ENCODE assay signal across 9 mouse cellular contexts in the genomic region with DNA sequence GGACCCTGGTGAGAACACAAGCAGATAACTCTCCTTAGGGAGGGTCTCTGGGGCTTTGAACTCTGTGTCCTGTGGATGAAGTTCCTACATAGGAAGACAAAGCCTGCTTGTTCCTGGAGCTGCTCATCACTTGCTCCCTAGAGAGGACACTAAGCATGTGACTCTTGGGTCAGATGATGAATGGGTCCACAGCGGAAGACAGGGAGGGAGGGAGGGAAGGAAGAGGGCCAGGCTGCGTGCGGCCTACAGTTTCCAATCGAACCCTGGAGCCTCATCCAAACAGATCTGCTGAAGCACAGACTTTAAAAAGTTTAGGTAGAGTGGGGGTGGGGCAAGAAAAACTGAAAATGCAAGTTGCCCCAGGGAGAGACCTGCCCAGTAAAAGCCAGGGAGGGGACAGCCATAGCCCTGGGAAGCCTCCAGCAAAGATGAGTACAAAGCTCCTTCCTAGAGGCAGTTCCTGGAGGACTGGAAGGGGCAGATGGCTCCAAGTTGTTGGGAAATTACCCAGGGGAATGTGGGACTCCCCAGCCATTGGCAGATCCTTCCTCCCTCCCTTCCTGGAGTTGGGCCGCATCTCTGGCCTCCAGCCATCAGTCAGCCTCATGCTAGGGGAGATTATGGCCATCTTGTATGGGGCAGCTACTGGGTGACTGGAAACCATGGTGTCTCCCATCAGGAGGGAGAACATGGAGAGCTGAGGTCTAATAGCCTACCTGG. TPM values are rescaled to one million over a fixed set of nuclear protein-coding genes. Genes with fewer than 3 reads are reported as not detected.
A peak's percentile ranks its signal among the peaks of the same experiment; 100 is the strongest.
DNase-seq lines count a peak whose midpoint lies in the region; ATAC-seq and TF ChIP-seq lines count a peak whose summit lies in the region.
"Had no signal": no experiment of that assay in that cellular context is flagged by ENCODE, and none has a peak within 500 bp of the region (broad histone marks: within the 10 kb centered on the region; RNA-seq: fewer than 3 reads in every experiment).

No protein-coding gene starts in this region.

- WGBS in liver, embryonic 11.5 days, result 81% methylated on average over 5 of the region's 5 CpGs
- 82% methylated on average over 5 of the region's 5 CpGs for WGBS in neural tube, embryonic 15.5 days
- 90% methylated on average over 5 of the region's 5 CpGs for WGBS in forebrain, embryonic 12.5 days

- H3K27ac ChIP-seq in CH12.LX (ENCODE audit: insufficient read depth, low read depth), result peak overlapping the region; percentile 86
- H3K27ac ChIP-seq in liver, embryonic 11.5 days (ENCODE audit: low read depth, low read length), result no peak overlapping the region; the same call in 1 of the 2 replicates
- no peak overlapping the region for H3K27ac ChIP-seq in neural tube, embryonic 15.5 days (replicated peaks)
- H3K27ac ChIP-seq in forebrain, embryonic 12.5 days, result no peak overlapping the region
- H3K27ac ChIP-seq: limb, embryonic 12.5 days had no signal

- peak overlapping the region; percentile 96 for H3K9ac ChIP-seq in CH12.LX (ENCODE audit: insufficient read depth, low read depth)
- peak overlapping the region; percentile 71; the same call in 1 of the 2 replicates for H3K9ac ChIP-seq in liver, embryonic 11.5 days (ENCODE audit: low read depth, low read length)
- no peak overlapping the region for H3K9ac ChIP-seq in neural tube, embryonic 15.5 days (replicated peaks)
- H3K9ac ChIP-seq in forebrain, embryonic 12.5 days, result no peak overlapping the region

- peak; percentile 83 for DNase-seq in CH12.LX (ENCODE audit: extremely low read depth)
- peak; percentile 37 for DNase-seq in Patski (ENCODE audit: low read depth, low spot score)
- DNase-seq in gastrocnemius, postnatal 10 days, result peak; percentile 40
- DNase-seq in liver, embryonic 11.5 days (ENCODE audit: low spot score), result no peak
- DNase-seq in layer of hippocampus, postnatal 36 days, result no peak
- no peak for DNase-seq in testis, postnatal 14 days (ENCODE audit: low spot score)

- dilution Hi-C loops in CH12.LX (cut with MboI; ENCODE audit: extremely low pct_ligation_motif_present, extremely low pct_unique_long_range_greater_than_20kb, low sequenced_read_pairs), result no loop called here

- TF ChIP-seq POLR2A in CH12.LX (IDR thresholded peaks at IDR 0.05; ENCODE audit: low read depth, low read length), result peak; percentile 63

- POLR2A ChIA-PET in Patski (lab: Charles Lee), result interaction anchor here (0.7 to 2.8 kb wide), 5 partner anchors 11 to 52 kb away, joined by 3 to 14 read pairs (median 3); a partner anchor contains a TSS

- TF ChIP-seq EP300 in CH12.LX (IDR thresholded peaks at IDR 0.05; ENCODE audit: low read length), result no peak

- CTCF ChIA-PET in Patski (lab: Charles Lee), result interaction anchor here (1.1 kb wide), 1 partner anchor 51 kb away, joined by 4 read pairs; no protein-coding TSS in a partner anchor

- H3K4me3 ChIP-seq in CH12.LX (replicated peaks in 1 of 3; ENCODE audit: low read depth in 2 of 3, low read length in 2 of 3, poor library complexity in 1 of 3), result peak overlapping the region; percentile 66 to 97 (median 77)
- H3K4me3 ChIP-seq in liver, embryonic 11.5 days (ENCODE audit: low read depth, low read length), result peak overlapping the region; percentile 87; the same call in 1 of the 2 replicates
- no peak overlapping the region for H3K4me3 ChIP-seq in neural tube, embryonic 15.5 days (replicated peaks)
- no peak overlapping the region for H3K4me3 ChIP-seq in forebrain, embryonic 12.5 days (replicated peaks)

- TF ChIP-seq RAD21 in CH12.LX (IDR thresholded peaks at IDR 0.05; ENCODE audit: low read depth, low read length), result no peak

- ATAC-seq in Patski, result no peak
- ATAC-seq in liver, embryonic 11.5 days (replicated peaks; ENCODE audit: low FRiP score), result no peak
- no peak for ATAC-seq in neural tube, embryonic 15.5 days (ENCODE audit: low FRiP score)
- ATAC-seq in forebrain, embryonic 12.5 days (ENCODE audit: low FRiP score), result no peak

- in situ Hi-C loops in CH12.LX (cut with MboI; ENCODE audit: low pct_ligation_motif_present, low pct_unique_long_range_greater_than_20kb, low sequenced_read_pairs), result no loop called here
- in situ Hi-C loops in Patski (cut with MboI; ENCODE audit: low pct_unique_long_range_greater_than_20kb), result no loop called here

- peaks cover 5% of the 10 kb centered on the region; the same call in 1 of the 2 replicates for H3K79me2 ChIP-seq in CH12.LX (replicated peaks; ENCODE audit: control insufficient read depth, extremely low read depth, insufficient read depth, poor library complexity, severe bottlenecking)

- H3K36me3 ChIP-seq in CH12.LX (replicated peaks in 1 of 2; ENCODE audit: control insufficient read depth in 1 of 2, insufficient read depth in 1 of 2, low read length in 1 of 2), result peaks cover 28 to 51% of the 10 kb centered on the region in 2 experiments
- no peaks in the 10 kb centered on the region; the same call in none of the 2 replicates for H3K36me3 ChIP-seq in liver, embryonic 11.5 days (ENCODE audit: control insufficient read depth, insufficient read depth, low read length)
- peaks cover 10% of the 10 kb centered on the region for H3K36me3 ChIP-seq in neural tube, embryonic 15.5 days
- peaks cover 7% of the 10 kb centered on the region; the same call in 1 of the 2 replicates for H3K36me3 ChIP-seq in forebrain, embryonic 12.5 days (replicated peaks)

- no peaks in the 10 kb centered on the region for H3K27me3 ChIP-seq in CH12.LX (replicated peaks)
- no peaks in the 10 kb centered on the region for H3K27me3 ChIP-seq in Patski
- H3K27me3 ChIP-seq in liver, embryonic 11.5 days (replicated peaks; ENCODE audit: control insufficient read depth, insufficient read depth, low read length), result no peaks in the 10 kb centered on the region
- no peaks in the 10 kb centered on the region for H3K27me3 ChIP-seq in neural tube, embryonic 15.5 days (replicated peaks)
- no peaks in the 10 kb centered on the region for H3K27me3 ChIP-seq in forebrain, embryonic 12.5 days
- H3K27me3 ChIP-seq: limb, embryonic 12.5 days had no signal

- TF ChIP-seq CTCF in CH12.LX (conservative IDR thresholded peaks at IDR 0.05 in 1 of 2, IDR thresholded peaks at IDR 0.05 in 1 of 2; ENCODE audit: low read depth in 2 of 2, low read length in 2 of 2), result no peak
- TF ChIP-seq CTCF in Patski (IDR thresholded peaks at IDR 0.05), result no peak

- H3K4me2 ChIP-seq in CH12.LX (ENCODE audit: insufficient read depth, low read depth, poor library complexity, severe bottlenecking), result peak overlapping the region; percentile 94
- H3K4me2 ChIP-seq in liver, embryonic 11.5 days, result peak overlapping the region; percentile 86
- H3K4me2 ChIP-seq in neural tube, embryonic 15.5 days, result no peak overlapping the region
- no peak overlapping the region for H3K4me2 ChIP-seq in forebrain, embryonic 12.5 days

- peaks cover 5 to 34% of the 10 kb centered on the region in 2 experiments for H3K4me1 ChIP-seq in CH12.LX (ENCODE audit: control insufficient read depth in 1 of 2, insufficient read depth in 2 of 2)
- H3K4me1 ChIP-seq in liver, embryonic 11.5 days (replicated peaks; ENCODE audit: control insufficient read depth, insufficient read depth, low read length), result peaks cover 21% of the 10 kb centered on the region
- H3K4me1 ChIP-seq in neural tube, embryonic 15.5 days, result peaks cover 8% of the 10 kb centered on the region
- peaks cover 7% of the 10 kb centered on the region for H3K4me1 ChIP-seq in forebrain, embryonic 12.5 days

- no peaks in the 10 kb centered on the region for H3K9me3 ChIP-seq in CH12.LX (replicated peaks; ENCODE audit: low read length)
- H3K9me3 ChIP-seq in liver, embryonic 11.5 days (ENCODE audit: control insufficient read depth, low read length), result no peaks in the 10 kb centered on the region
- no peaks in the 10 kb centered on the region for H3K9me3 ChIP-seq in neural tube, embryonic 15.5 days (replicated peaks)
- no peaks in the 10 kb centered on the region for H3K9me3 ChIP-seq in forebrain, embryonic 12.5 days
- H3K9me3 ChIP-seq: limb, embryonic 12.5 days had no signal

RNA-seq across cellular contexts. Expression of a gene that starts 1.7 kb away (rescaled TPM):
- total RNA-seq in CH12.LX (2012; rRNA removed), result 25.6 and 31.9 TPM in 2 replicates
- 15.8 and 21.3 TPM in 2 replicates for total RNA-seq in CH12.LX (2014; rRNA removed)
- polyA plus RNA-seq in CH12.LX (2012; ENCODE audit: insufficient read length, low read depth), result 66.6 and 71.2 TPM in 2 replicates
- polyA plus RNA-seq in Patski (2021), result 98.6 TPM
- total RNA-seq in gastrocnemius, postnatal 10 days (2021), result 10 to 100 TPM; 11.5 to 12.4 TPM
- polyA plus RNA-seq in liver, embryonic 11.5 days (2014; fragmentation: Nextera tagmentation; extraction: Ambion mirVana), result 36.9 and 37.0 TPM in 2 replicates
- 16.3 and 16.6 TPM in 2 replicates for polyA plus RNA-seq in neural tube, embryonic 15.5 days (2015; fragmentation: Nextera tagmentation; extraction: Ambion mirVana)
- total RNA-seq in layer of hippocampus, postnatal 36 days (2021), result 10 to 100 TPM; 19.8 to 22.3 TPM
- polyA plus RNA-seq in forebrain, embryonic 12.5 days (2016; fragmentation: Nextera tagmentation; extraction: Ambion mirVana), result 11.1 and 12.0 TPM in 2 replicates

RNA-seq across cellular contexts. Expression of a gene that starts 22.0 kb away (rescaled TPM):
- total RNA-seq in CH12.LX (2012; rRNA removed) (9.8 and 10.5 TPM in 2 replicates), CH12.LX (2014; rRNA removed) (7.0 and 7.8 TPM in 2 replicates)
- polyA plus RNA-seq in CH12.LX (2012; ENCODE audit: insufficient read length, low read depth) (10.7 and 11.2 TPM in 2 replicates), Patski (2021) (0.14 TPM)
- under 1 TPM; 0.12 to 0.27 TPM for total RNA-seq in gastrocnemius, postnatal 10 days (2021)
- polyA plus RNA-seq in liver, embryonic 11.5 days (2014; fragmentation: Nextera tagmentation; extraction: Ambion mirVana), result 0.05 and 0.10 TPM in 2 replicates
- polyA plus RNA-seq in neural tube, embryonic 15.5 days (2015; fragmentation: Nextera tagmentation; extraction: Ambion mirVana), result 0.08 and 0.09 TPM in 2 replicates
- under 1 TPM in 1 of 2 experiments, not detected in 1; 0.07 TPM for total RNA-seq in layer of hippocampus, postnatal 36 days (2021)
- 0.04 and 0.10 TPM in 2 replicates for polyA plus RNA-seq in forebrain, embryonic 12.5 days (2016; fragmentation: Nextera tagmentation; extraction: Ambion mirVana)

RNA-seq across cellular contexts. Expression of a gene that starts 49.8 kb away (rescaled TPM):
- total RNA-seq in CH12.LX (2012; rRNA removed) (30.3 and 35.6 TPM in 2 replicates), CH12.LX (2014; rRNA removed) (58.1 and 58.8 TPM in 2 replicates)
- polyA plus RNA-seq in CH12.LX (2012; ENCODE audit: insufficient read length, low read depth) (69.3 and 70.5 TPM in 2 replicates), Patski (2021) (94.5 TPM)
- total RNA-seq in gastrocnemius, postnatal 10 days (2021), result 10 to 100 TPM; 56.3 to 57.2 TPM
- 78.5 and 81.4 TPM in 2 replicates for polyA plus RNA-seq in liver, embryonic 11.5 days (2014; fragmentation: Nextera tagmentation; extraction: Ambion mirVana)
- polyA plus RNA-seq in neural tube, embryonic 15.5 days (2015; fragmentation: Nextera tagmentation; extraction: Ambion mirVana), result 58.6 and 63.2 TPM in 2 replicates
- total RNA-seq in layer of hippocampus, postnatal 36 days (2021), result 10 to 100 TPM; 53.1 to 57.9 TPM
- 75.9 and 78.9 TPM in 2 replicates for polyA plus RNA-seq in forebrain, embryonic 12.5 days (2016; fragmentation: Nextera tagmentation; extraction: Ambion mirVana)

RNA-seq across cellular contexts. Expression of a gene that starts 50.9 kb away (rescaled TPM):
- 0.17 and 0.34 TPM in 2 replicates for total RNA-seq in CH12.LX (2012; rRNA removed)
- total RNA-seq in CH12.LX (2014; rRNA removed), result 0.30 and 0.32 TPM in 2 replicates
- polyA plus RNA-seq in CH12.LX (2012; ENCODE audit: insufficient read length, low read depth), result 0.47 and 0.49 TPM in 2 replicates
- 27.2 TPM for polyA plus RNA-seq in Patski (2021)
- total RNA-seq in gastrocnemius, postnatal 10 days (2021), result 10 to 100 TPM; 70.3 to 75.2 TPM
- 0.17 and 0.64 TPM in 2 replicates for polyA plus RNA-seq in liver, embryonic 11.5 days (2014; fragmentation: Nextera tagmentation; extraction: Ambion mirVana)
- 0.24 and 0.26 TPM in 2 replicates for polyA plus RNA-seq in neural tube, embryonic 15.5 days (2015; fragmentation: Nextera tagmentation; extraction: Ambion mirVana)
- not detected for total RNA-seq in layer of hippocampus, postnatal 36 days (2021)
- 0.08 and 0.10 TPM in 2 replicates for polyA plus RNA-seq in forebrain, embryonic 12.5 days (2016; fragmentation: Nextera tagmentation; extraction: Ambion mirVana)

Comparison
In these comparisons a context has a peak if more than half of its experiments do, and no peak if none do; other contexts are left out.
1. DNase-seq: peak in CH12.LX (single experiment), Patski (single experiment) and gastrocnemius, postnatal 10 days (single experiment); none in liver, embryonic 11.5 days (single experiment), layer of hippocampus, postnatal 36 days (0 of 2) and testis, postnatal 14 days (single experiment).
2. H3K4me2 ChIP-seq: peak in CH12.LX (single experiment) and liver, embryonic 11.5 days (single experiment); none in neural tube, embryonic 15.5 days (single experiment) and forebrain, embryonic 12.5 days (single experiment).
3. H3K4me3 ChIP-seq: peak in CH12.LX (3 of 3) and liver, embryonic 11.5 days (single experiment); none in neural tube, embryonic 15.5 days (single experiment) and forebrain, embryonic 12.5 days (single experiment).
4. H3K9ac ChIP-seq: peak in CH12.LX (single experiment) and liver, embryonic 11.5 days (single experiment); none in neural tube, embryonic 15.5 days (single experiment) and forebrain, embryonic 12.5 days (single experiment).
5. RNA of a gene that starts 22.0 kb away (polyA plus RNA-seq): 10.7 to 11.2 TPM in CH12.LX; 0.14 TPM in Patski (single experiment), 0.05 to 0.10 TPM in liver, embryonic 11.5 days, 0.08 to 0.09 TPM in neural tube, embryonic 15.5 days and 0.04 to 0.10 TPM in forebrain, embryonic 12.5 days; every median in the first group is over 10 times any median in the second.